Mouse (Mus musculus) kidney, adult 8-10 months (tissue): Measurements from ENCODE around the gene Phf21a.
A peak's percentile ranks its signal among the peaks of the same experiment; 100 is the strongest.

Experiments
- DNase-seq, 2 experiments: peaks; one replicate each; pipeline ENCODE4 v3.0.0; 2022

Phf21a gene

GRCm38 (mm10) chr2:92365568-92365967 lies 272.7 kb downstream of the Phf21a start:
- DNase-seq: peak in 1 of 2 experiments; percentile 1

GRCm38 (mm10) chr2:92367383-92368029 lies 274.6 kb downstream of the Phf21a start:
- peak in 1 of 2 experiments; percentile 57 for DNase-seq

- peak in 1 of 2 experiments; percentile 41 for DNase-seq
Measured at GRCm38 (mm10) chr2:92370375-92370774, 277.5 kb downstream of the Phf21a start.

DNA sequence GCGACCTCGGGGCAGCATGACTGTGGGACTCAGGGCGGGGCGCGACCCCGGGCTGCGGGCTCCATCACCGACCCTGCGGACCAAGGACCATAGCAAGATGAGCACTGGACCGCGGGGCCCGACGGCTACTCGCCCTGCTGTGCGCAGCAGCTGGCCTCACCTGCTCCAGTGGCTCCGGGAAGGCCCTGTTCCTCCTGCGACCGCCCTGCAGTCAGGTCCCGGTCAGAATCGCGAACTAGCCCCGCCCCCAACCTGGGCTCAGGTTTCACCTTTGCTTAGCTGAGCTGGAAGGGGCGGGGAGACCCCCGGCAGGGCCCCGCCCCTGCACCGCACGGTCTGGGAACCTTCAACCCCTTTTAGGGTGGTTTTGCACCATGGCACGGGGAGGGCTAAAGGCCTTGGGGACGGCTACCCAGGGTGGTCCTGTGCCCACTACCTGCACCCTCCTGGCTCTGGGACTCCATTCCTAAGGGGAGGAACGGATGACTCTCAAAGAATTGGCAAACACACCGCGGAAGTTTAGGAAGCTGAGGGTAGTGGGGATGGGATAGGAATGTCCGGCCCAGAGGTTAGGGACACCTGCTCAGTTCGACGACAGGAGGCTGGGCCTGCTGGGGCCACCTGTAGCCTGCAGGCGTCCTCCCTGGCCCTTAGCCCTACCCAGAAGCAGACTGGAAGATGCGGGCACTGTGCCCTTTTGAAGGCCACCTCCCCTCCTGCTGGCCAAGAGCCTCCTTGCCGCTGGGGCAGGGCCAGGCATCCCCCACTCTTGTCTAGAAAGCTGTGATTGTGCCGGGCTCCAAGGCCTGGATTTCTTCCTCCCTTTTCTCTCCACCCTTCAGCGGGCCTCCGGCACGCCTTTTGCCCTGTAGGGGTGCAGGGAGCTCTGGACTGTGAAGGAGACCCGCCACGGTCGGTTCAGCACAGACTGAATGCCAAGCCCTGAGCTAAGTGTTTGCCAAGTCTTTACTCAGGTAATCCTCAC lies 278.2 kb downstream of the Phf21a start:
- peak; percentile 94 to 95 for DNase-seq

DNA sequence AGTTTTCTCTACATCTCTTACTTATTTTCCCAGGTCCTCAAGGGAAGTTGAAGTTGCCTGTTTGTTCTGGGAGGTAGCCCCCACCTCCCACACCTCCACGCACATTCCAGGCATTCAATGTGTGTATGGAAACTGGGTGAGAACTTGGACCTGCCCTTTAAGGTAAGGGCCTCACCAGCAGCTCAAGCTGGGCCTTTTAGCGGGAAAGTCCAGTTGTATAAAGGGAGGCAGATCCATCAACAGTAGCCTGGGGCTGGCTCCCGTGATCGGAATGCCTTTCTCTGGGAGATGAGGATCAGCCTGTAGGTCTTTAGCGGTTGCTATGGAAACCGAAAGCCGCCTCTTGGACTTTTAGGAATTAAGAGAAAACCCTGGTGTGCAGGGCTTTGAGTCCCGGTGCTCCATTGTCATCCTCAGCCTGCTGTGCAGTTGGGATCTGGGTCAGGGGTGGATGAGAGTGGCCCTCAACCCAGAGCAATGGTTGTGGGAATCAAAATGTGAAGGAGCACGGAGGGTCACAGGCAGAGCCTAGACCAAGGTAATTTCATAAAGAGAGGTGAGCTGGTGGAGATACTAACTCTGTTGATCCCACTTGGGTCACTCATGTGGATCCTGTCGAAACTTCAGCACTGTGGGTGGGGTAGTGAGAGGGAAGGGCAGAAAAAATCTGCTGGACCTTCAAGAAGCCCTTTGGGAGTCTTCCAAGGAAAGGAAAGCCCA lies 279.2 kb downstream of the Phf21a start:
- DNase-seq: peak; percentile 47 to 57

DNA sequence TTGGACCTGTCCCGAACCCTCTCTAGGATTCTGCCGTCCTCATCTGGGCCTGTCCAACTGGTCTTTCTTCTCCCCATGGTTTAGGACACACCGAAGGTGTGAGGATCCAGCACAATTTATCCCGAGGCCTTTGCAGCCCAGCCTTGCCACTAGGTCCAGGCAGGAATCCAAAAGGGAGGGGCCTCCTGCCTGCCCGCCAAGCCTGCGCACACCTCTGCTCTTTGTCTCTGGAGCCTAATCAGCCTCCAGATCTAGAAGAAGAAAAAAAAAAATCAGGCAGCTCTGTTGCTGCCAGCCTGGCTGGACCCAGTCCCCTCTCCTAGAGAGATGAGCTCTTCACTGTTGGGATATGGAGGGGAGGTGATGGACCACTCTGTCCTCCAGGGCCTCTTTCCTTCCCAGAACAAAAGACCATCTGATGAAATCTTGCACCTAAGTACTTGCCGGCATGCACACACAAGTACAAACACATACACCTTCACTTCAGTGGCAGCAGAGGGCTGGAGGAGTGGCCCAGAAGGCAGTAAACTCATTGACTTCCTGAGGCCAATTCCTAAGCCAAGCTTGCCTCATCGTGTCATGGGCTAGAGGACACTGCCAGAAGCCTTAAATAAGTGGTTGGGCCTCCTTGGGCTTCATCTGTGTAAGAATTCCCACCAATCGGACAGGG lies 280.0 kb downstream of the Phf21a start:
- peak; percentile 87 to 89 for DNase-seq

DNA sequence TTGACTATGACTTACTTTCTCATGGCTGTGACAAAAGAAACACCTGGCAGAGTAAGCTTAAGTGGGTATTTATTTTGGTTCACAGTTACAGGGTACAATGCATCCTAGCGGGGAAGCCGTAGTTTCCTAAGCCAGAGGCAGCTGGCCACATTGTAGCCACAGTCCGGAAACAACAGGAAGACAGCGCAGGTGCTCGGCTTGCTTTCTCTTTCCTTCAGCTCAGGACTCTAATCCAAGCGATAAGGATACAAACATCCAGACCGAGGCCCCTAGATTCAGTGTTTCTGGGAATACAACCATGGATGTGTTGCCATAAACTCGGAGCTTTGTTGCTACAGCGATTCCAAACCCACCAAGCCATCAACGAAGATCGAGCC lies 280.5 kb downstream of the Phf21a start:
- no peak for DNase-seq

- peak; percentile 55 to 61 for DNase-seq
Measured at GRCm38 (mm10) chr2:92374514-92374913, 281.6 kb downstream of the Phf21a start, which contains the start of the genes Pex16 and Large2. Gene Pex16, plus strand, starts transcription at chr2:92374676. Gene Large2, minus strand, starts transcription at chr2:92374869.

DNA sequence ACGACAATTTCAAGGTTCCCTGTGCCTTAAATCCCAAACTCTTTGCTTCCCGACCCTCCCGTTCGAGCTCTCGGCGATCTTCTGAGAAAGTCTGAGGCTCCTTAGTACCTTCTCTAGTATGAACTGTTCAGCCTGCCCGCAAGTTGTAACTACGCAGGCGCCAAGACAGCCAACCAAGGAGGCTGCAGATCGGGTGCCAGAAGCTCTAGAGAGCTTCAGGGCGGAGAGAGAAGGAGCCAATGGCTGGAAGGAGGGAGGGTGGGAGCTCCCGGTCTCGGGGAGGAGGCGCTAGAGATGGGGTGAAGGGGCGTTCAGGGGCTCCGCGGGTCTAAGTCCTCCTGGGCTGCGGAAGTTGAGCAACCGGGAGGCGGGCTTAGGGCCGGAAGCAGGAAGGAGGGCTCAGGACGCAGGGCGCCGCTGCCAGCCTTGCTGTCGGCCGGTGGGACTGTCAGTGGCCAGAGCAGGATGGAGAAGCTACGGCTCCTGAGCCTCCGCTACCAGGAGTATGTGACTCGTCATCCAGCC lies 282.2 kb downstream of the Phf21a start:
- DNase-seq: peak; percentile 96 to 99

- DNase-seq: no peak
Measured at GRCm38 (mm10) chr2:92375788-92376187, 282.9 kb downstream of the Phf21a start.

GRCm38 (mm10) chr2:92376300-92376699 lies 283.4 kb downstream of the Phf21a start:
- DNase-seq: no peak

- no peak for DNase-seq
Measured at GRCm38 (mm10) chr2:92377320-92377719, 284.4 kb downstream of the Phf21a start.

- DNase-seq: no peak
Measured at GRCm38 (mm10) chr2:92379783-92380494, 287.0 kb downstream of the Phf21a start.

- DNase-seq: no peak
Measured at GRCm38 (mm10) chr2:92380495-92381050, 287.7 kb downstream of the Phf21a start.

GRCm38 (mm10) chr2:92381161-92381560 lies 288.2 kb downstream of the Phf21a start:
- no peak for DNase-seq

DNA sequence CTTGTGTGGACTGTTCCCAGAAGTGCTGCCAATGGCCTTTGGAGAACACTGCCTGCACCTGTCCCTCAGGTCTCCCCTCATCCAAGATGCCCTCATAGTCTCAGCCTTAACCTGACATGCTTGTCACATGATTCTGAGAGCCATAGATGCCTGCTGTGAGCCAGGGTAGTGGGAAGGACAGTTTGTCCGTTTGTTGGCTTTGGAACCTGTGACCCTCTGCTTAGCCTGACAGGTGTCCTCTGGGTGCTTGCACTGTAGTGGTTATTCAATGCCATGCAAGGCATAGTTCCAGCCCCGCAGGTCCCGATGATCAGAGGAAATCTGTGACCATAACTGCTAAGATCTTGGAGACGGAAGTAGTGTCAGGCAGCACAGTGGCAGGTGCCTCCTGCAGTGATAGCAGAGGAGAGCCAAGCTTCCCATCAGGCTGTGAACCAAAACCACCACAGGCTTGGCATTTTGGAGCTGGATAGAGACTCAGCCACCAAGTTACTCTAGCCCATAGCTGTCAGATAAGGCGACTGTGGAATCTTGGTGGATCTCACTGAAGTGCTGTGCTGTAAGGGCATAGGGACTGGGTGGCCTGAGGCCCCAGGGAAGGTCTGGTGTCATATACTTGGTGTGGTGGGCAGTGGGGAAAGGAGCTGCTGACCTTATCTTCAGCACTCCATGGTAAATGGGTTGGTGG lies 289.1 kb downstream of the Phf21a start, which contains the start of gene 1700029I15Rik:
TSS of gene 1700029I15Rik (plus strand) at position 638 of the 688 bp plus-strand sequence.
- no peak for DNase-seq

- DNase-seq: no peak
Measured at GRCm38 (mm10) chr2:92382759-92383158, 289.8 kb downstream of the Phf21a start.

DNA sequence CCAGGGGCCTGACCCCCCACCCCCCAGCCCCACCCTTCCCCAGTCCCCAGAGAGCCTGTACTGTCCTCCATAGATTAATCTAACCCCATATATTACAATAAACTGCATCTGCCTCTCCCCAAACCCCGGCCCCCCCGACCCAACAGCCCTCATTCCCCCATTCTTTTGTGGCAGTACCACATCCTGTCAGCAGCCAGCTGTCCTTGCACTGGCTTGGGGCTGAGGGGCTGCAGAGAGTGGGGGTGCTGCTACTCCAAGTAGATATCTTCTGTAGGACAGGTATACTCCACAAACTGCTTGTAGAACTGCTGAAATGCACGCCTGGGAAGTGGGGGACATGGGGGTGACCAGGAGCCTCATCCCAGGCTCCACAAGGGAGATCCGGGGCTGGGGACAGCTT lies 291.2 kb downstream of the Phf21a start:
- DNase-seq: no peak

DNA sequence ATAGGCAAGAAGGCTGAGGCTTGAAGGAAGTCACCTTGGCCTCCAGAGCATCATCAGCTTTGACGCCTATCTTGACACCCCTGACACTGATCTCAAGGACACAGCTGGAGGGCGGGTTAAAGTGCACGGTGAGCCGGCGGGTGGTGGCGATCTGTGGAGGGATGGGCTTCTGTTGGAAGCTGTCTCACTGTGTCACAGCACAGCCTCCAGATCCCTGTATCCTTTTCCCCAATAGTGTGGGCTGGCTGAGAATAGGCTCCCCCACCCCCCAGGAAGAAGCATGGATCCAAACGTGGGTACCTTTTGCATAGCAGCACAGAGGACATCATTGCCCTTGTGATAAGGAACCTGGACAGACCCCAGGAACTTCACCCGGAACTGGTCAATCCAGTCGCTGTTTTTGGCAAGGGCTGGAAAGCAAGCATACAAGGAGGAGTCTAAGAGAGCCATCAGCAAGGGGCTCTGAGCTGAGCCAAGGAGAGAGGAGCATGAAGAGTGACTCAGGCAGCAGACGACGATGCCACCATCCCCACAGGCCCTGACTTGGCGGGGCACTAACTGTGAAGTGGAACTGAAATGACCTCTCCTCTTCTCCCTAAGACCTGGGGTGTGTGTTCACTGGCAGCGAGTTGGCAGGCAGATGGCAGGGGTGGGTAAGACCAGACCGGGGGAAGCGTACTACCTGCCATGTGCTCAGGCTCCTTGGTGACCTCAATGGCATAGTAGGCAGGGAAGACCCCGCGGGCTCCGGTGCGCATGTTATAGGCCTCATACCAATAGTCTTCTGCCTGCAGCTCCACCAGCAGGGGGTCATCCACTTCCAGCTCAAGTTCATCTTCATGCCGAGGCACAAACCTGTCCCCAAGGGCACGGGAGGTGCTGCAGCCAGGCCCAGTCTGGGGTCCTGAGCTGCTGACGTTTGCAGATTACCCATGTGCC lies 292.5 kb downstream of the Phf21a start:
- DNase-seq: no peak
